Mouse (Mus musculus): ENCODE measurements around the gene Acss1. TPM values are rescaled to one million over a fixed set of nuclear protein-coding genes. Genes with fewer than 3 reads are reported as not detected.

Acss1 gene
- polyA plus RNA-seq, 2 experiments = 30.3 to 34.1 TPM

DNA sequence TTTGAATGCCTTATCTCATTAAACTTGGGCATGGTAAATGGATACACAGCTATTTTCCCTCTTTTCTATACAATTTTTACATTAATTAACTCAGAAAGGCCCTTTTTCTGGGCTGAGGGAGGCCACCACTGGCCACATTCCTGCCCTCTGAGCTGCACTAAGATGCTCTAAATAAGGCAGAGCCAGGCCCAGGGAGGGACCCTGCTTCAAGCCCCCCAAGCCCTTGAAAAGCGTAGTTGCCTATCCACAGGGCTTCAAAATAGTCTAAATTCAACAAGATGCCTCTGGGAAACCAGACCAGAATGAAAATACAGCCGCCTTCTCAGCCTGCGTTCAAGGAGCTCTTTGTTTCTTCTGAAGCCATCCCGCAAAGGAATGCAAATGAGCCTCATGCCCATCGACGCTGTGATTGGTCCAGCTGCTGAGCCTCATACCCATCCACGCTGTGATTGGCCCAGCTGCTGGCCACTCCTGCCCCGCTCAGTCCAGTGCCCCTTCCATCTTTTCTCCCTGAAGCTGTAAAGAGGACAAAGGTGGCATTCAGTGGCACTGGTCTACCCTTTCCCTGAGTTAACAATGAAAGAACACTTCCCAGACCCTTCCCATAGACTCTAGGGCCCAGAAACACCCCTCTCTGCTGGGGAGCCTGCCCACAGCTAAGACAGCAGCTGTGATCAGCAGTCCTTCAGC, 24.4 kb downstream of the Acss1 start:
- Histone ChIP-seq H3K36me3 (replicated peaks; ENCODE audit: control insufficient read depth, insufficient read depth, low read depth) (peaks cover 15% of the 10 kb centered on the region), H3K4me1 (replicated peaks; ENCODE audit: control insufficient read depth in 2 of 2, insufficient read depth in 2 of 2, low read length in 1 of 2) (peaks cover 4 to 14% of the 10 kb centered on the region in 2 experiments)
- WGBS (ENCODE audit: insufficient replicate concordance) = 75% methylated on average over 8 of the region's 8 CpGs

DNA sequence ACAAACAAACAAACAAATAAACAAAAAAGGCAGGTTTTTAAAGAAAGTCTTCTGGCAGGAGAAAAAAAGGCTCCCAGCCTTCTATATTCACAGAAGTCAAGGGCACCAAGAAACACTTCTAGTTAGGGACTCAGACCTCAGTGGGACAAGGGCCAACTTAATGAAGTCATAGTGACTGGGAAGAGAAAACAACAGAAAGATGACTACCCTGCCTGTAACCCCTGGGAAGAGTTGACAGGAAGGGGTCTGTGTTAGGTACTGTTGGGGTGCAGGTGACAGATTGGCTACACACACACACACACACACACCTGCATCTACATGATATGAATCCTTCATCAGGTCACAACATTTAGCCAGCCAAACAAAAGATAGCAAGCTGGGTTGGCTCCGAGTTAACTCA, 25.1 kb downstream of the Acss1 start:
- peaks cover 17% of the 10 kb centered on the region for H3K36me3 ChIP-seq (replicated peaks; ENCODE audit: control insufficient read depth, insufficient read depth, low read depth)
- peaks cover 11 to 16% of the 10 kb centered on the region in 2 experiments for H3K4me1 ChIP-seq (replicated peaks; ENCODE audit: control insufficient read depth in 2 of 2, insufficient read depth in 2 of 2, low read length in 1 of 2)
- DNase-seq (ENCODE audit: low read depth in 3 of 3, low spot score in 3 of 3) = no peak
- H3K4me3 ChIP-seq (ENCODE audit: insufficient read depth in 1 of 2, low read depth in 2 of 2, low read length in 2 of 2) = no peak overlapping the region
- H3K27me3 ChIP-seq (ENCODE audit: control insufficient read depth, insufficient read depth, low read length) = no peaks in the 10 kb centered on the region
- H3K9me3 ChIP-seq (ENCODE audit: control insufficient read depth, low read length) = no peaks in the 10 kb centered on the region
- no peak for TF ChIP-seq EP300 (IDR thresholded peaks at IDR 0.05; ENCODE audit: low read depth)
- TF ChIP-seq CTCF (IDR thresholded peaks at IDR 0.05; ENCODE audit: low read depth) = no peak
- H3K4me2 ChIP-seq (ENCODE audit: low read depth) = no peak overlapping the region
- 50% methylated on average over 1 of the region's 1 CpGs for WGBS (ENCODE audit: insufficient replicate concordance)
- H3K27ac ChIP-seq = no peak overlapping the region
- H3K9ac ChIP-seq (replicated peaks) = no peak overlapping the region
- ATAC-seq (ENCODE audit: insufficient read depth) = no peak

More for the DNA sequence above, 24.4 kb downstream of the Acss1 start:
- H3K27me3 ChIP-seq (ENCODE audit: control insufficient read depth, insufficient read depth, low read length) = no peaks in the 10 kb centered on the region
- no peak overlapping the region for H3K4me2 ChIP-seq (ENCODE audit: low read depth)
- no peak overlapping the region for H3K4me3 ChIP-seq (ENCODE audit: insufficient read depth in 1 of 2, low read depth in 2 of 2, low read length in 2 of 2)
- no peak overlapping the region for H3K27ac ChIP-seq
- DNase-seq (ENCODE audit: low read depth in 3 of 3, low spot score in 3 of 3) (no peak), ATAC-seq (ENCODE audit: insufficient read depth) (peak; percentile 57)
- no peaks in the 10 kb centered on the region for H3K9me3 ChIP-seq (ENCODE audit: control insufficient read depth, low read length)
- no peak overlapping the region for H3K9ac ChIP-seq (replicated peaks)
- TF ChIP-seq CTCF (IDR thresholded peaks at IDR 0.05; ENCODE audit: low read depth) (no peak), EP300 (IDR thresholded peaks at IDR 0.05; ENCODE audit: low read depth) (no peak)

DNA sequence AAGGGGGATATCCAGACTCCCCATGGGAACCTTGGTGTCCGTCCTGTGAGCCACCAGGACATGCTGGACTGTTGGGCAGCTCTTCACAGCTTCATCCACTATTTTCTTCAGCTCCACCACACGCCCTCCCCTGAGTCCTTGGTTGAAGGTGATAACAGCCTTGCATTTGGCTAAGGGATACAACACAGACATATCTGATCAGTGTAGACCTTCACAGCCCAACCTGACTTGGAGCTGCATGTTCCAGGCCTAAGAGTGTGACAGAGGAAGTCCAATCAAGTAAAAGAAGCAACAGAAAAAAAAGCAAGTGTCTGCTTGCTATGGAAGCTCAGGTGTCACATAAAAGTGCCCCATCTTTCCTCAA, 29.9 kb downstream of the Acss1 start:
- Histone ChIP-seq H3K4me3 (ENCODE audit: insufficient read depth in 1 of 2, low read depth in 2 of 2, low read length in 2 of 2) (no peak overlapping the region), H3K4me2 (ENCODE audit: low read depth) (no peak overlapping the region), H3K9me3 (ENCODE audit: control insufficient read depth, low read length) (no peaks in the 10 kb centered on the region), H3K9ac (replicated peaks) (0 out of 2 replicates have a peak overlapping the region, but pooled peaks have one; percentile 6), H3K27me3 (ENCODE audit: control insufficient read depth, insufficient read depth, low read length) (no peaks in the 10 kb centered on the region), H3K27ac (peak overlapping the region; percentile 31; the same call in 1 of the 2 replicates), H3K36me3 (replicated peaks; ENCODE audit: control insufficient read depth, insufficient read depth, low read depth) (peaks cover 48% of the 10 kb centered on the region), H3K4me1 (replicated peaks; ENCODE audit: control insufficient read depth in 2 of 2, insufficient read depth in 2 of 2, low read length in 1 of 2) (peaks cover 12 to 31% of the 10 kb centered on the region in 2 experiments)
- WGBS (ENCODE audit: insufficient replicate concordance) = 14% methylated on average over 2 of the region's 2 CpGs
- ATAC-seq (ENCODE audit: insufficient read depth) (peak; percentile 71), DNase-seq (ENCODE audit: low read depth in 3 of 3, low spot score in 3 of 3) (peak in 2 of 3 experiments; percentile 7 to 31)
- TF ChIP-seq CTCF (IDR thresholded peaks at IDR 0.05; ENCODE audit: low read depth) = no peak
- no peak for TF ChIP-seq EP300 (IDR thresholded peaks at IDR 0.05; ENCODE audit: low read depth)

DNA sequence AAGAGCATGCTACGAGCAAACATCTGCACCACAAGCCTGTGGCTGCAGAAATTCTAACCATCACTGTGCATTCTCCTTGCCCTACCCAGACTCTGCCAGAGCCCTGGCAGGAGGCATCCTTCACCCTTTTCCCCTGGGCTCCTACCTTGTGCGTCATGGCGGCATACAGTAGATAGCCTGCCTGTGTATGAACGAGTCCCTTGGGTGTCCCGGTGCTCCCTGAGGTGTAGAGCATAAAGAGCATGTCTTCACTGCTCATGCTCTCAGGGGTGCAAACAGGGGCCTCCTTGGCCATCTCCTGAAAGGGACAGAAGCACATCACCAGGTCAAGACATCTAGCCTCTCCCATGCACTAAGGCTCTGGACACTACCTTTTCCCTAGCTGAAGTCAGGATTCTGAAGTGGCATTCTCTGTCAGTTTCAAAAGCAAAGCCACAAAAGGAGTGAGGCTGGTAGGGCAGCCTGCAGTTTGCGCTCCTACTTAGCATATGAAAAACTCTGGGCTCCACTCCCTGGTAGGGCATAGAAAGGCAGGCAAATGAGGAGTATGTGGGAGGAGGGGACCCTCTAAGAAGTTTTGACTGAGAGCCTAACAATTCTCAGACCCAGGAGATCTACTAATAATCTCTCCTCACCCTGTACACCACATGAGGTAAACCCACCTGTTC, 30.5 kb downstream of the Acss1 start:
- peaks cover 50% of the 10 kb centered on the region for H3K36me3 ChIP-seq (replicated peaks; ENCODE audit: control insufficient read depth, insufficient read depth, low read depth)

DNA sequence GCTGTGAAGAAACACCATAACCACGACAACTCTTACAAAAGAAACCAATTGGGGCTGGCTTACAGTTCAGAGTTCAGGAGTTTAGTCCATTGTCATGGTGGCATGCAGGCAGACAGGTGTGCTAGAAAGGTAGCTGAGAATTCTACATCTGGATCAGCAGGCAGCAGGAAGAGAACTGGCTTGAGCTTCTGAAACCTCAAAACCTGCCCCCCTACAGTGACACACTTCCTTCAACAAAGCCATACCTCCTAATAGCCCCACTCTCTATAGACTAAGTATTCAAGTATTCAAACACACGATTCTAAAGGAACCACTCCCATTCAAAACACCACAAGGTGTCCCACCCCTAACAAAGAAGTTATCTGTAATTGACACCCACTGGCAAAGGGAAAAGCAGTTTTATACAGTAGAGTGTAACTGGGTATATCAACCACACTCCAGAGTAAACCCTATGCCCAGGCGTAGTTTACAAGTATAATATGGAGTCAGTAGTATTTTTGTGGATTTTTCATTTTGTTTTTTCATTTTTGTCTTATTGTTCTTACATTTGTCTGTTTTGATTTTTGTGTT, 32.3 kb downstream of the Acss1 start:
- Histone ChIP-seq H3K36me3 (replicated peaks; ENCODE audit: control insufficient read depth, insufficient read depth, low read depth) (peaks cover 38% of the 10 kb centered on the region), H3K4me2 (ENCODE audit: low read depth) (peak overlapping the region; percentile 26; the same call in 1 of the 2 replicates), H3K27me3 (ENCODE audit: control insufficient read depth, insufficient read depth, low read length) (no peaks in the 10 kb centered on the region), H3K9ac (replicated peaks) (no peak overlapping the region), H3K4me3 (ENCODE audit: insufficient read depth in 1 of 2, low read depth in 2 of 2, low read length in 2 of 2) (no peak overlapping the region), H3K4me1 (replicated peaks; ENCODE audit: control insufficient read depth in 2 of 2, insufficient read depth in 2 of 2, low read length in 1 of 2) (peaks cover 12 to 31% of the 10 kb centered on the region in 2 experiments), H3K27ac (no peak overlapping the region), H3K9me3 (ENCODE audit: control insufficient read depth, low read length) (no peaks in the 10 kb centered on the region)
- TF ChIP-seq EP300 (IDR thresholded peaks at IDR 0.05; ENCODE audit: low read depth) (peak; percentile 45; the same call in 1 of the 2 replicates), CTCF (IDR thresholded peaks at IDR 0.05; ENCODE audit: low read depth) (no peak)
- DNase-seq (ENCODE audit: low read depth in 3 of 3, low spot score in 3 of 3) (peak in 1 of 3 experiments; percentile 14), ATAC-seq (ENCODE audit: insufficient read depth) (peak; percentile 79)
- WGBS (ENCODE audit: insufficient replicate concordance) = 41% methylated on average over 3 of the region's 3 CpGs

More for the DNA sequence above, 30.5 kb downstream of the Acss1 start:
- Histone ChIP-seq H3K9ac (replicated peaks) (no peak overlapping the region), H3K4me3 (ENCODE audit: insufficient read depth in 1 of 2, low read depth in 2 of 2, low read length in 2 of 2) (no peak overlapping the region), H3K9me3 (ENCODE audit: control insufficient read depth, low read length) (no peaks in the 10 kb centered on the region), H3K4me2 (ENCODE audit: low read depth) (no peak overlapping the region), H3K27me3 (ENCODE audit: control insufficient read depth, insufficient read depth, low read length) (no peaks in the 10 kb centered on the region), H3K4me1 (replicated peaks; ENCODE audit: control insufficient read depth in 2 of 2, insufficient read depth in 2 of 2, low read length in 1 of 2) (peaks cover 12 to 31% of the 10 kb centered on the region in 2 experiments), H3K27ac (no peak overlapping the region)
- 74% methylated on average over 6 of the region's 6 CpGs for WGBS (ENCODE audit: insufficient replicate concordance)
- no peak for TF ChIP-seq CTCF (IDR thresholded peaks at IDR 0.05; ENCODE audit: low read depth)
- no peak for TF ChIP-seq EP300 (IDR thresholded peaks at IDR 0.05; ENCODE audit: low read depth)
- DNase-seq (ENCODE audit: low read depth in 3 of 3, low spot score in 3 of 3) (no peak), ATAC-seq (ENCODE audit: insufficient read depth) (no peak)
